Mouse (Mus musculus) kidney, adult 8-10 months (tissue): ENCODE data around the gene Idh1.

Experiments
- DNase-seq, 2 experiments: peaks; one replicate each; pipeline ENCODE4 v3.0.0; 2022

Gene Idh1

GRCm38 (mm10) chr1:65112031-65112806, 74.1 kb downstream of the Idh1 start:
- DNase-seq = peak; percentile 74 to 78

- no peak for DNase-seq
Measured at GRCm38 (mm10) chr1:65109756-65110435, 76.4 kb downstream of the Idh1 start.

GRCm38 (mm10) chr1:65109196-65109595, 77.1 kb downstream of the Idh1 start:
- DNase-seq = no peak
